8 mouse cellular contexts compared by ENCODE assay signal in the genomic region with DNA sequence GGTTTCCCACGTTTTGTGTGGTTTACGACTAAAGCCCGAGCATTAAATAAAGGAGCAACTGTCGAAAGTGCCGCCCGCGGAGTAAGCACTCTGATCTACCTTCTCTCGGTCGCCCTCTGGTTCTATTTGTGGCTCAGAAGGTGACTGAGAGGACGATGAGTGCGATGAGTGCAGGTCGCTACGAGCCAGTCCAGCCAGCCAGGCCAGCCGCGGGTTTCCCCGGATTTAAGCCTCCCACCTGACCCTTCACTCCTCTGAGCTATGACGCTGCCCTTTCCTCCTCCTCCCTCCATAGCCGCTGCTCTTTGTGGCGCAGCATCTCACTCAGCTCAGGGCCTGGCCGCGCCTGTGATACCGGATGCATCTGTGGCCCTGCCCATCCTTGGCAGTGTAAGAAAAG. TPM values are rescaled to one million over a fixed set of nuclear protein-coding genes. Genes with fewer than 3 reads are reported as not detected.
DNase-seq lines count a peak whose midpoint lies in the region; ATAC-seq and TF ChIP-seq lines count a peak whose summit lies in the region.

No protein-coding gene starts in this region.

- no peaks in the 10 kb centered on the region for H3K9me3 ChIP-seq in CH12.LX (replicated peaks; ENCODE audit: low read length)
- no peaks in the 10 kb centered on the region for H3K9me3 ChIP-seq in hindbrain, embryonic 10.5 days
- no peaks in the 10 kb centered on the region for H3K9me3 ChIP-seq in lung, embryonic 16.5 days (ENCODE audit: control insufficient read depth, low read length)

- peak; percentile 44 for DNase-seq in CH12.LX (ENCODE audit: extremely low read depth)
- DNase-seq in cerebellum, adult 2 months = peak; percentile 77 to 78
- peak; percentile 26 to 49 for DNase-seq in frontal cortex, postnatal 10 days (ENCODE audit: low spot score in 2 of 2)
- DNase-seq in hindbrain, embryonic 10.5 days (ENCODE audit: low spot score) = peak; percentile 69
- peak; percentile 20 for DNase-seq in layer of hippocampus, adult 9-10 months (ENCODE audit: low spot score)
- peak; percentile 11 to 25 for DNase-seq in thymus, adult 18-20 months

- in situ Hi-C loops in CH12.LX (cut with MboI; ENCODE audit: low pct_ligation_motif_present, low pct_unique_long_range_greater_than_20kb, low sequenced_read_pairs) = loop anchor here (5.0 kb wide), 1 partner anchor 35 kb away; no protein-coding TSS in a partner anchor

- H3K27me3 ChIP-seq in CH12.LX (replicated peaks) = no peaks in the 10 kb centered on the region
- H3K27me3 ChIP-seq in cerebellum, adult 2 months (ENCODE audit: control insufficient read depth, insufficient read depth, low read length) = no peaks in the 10 kb centered on the region
- H3K27me3 ChIP-seq in hindbrain, embryonic 10.5 days (ENCODE audit: insufficient read depth, poor library complexity, severe bottlenecking) = no peaks in the 10 kb centered on the region
- H3K27me3 ChIP-seq in lung, embryonic 16.5 days (ENCODE audit: control insufficient read depth, insufficient read depth, low read depth, low read length) = no peaks in the 10 kb centered on the region

- dilution Hi-C loops in CH12.LX (cut with MboI; ENCODE audit: extremely low pct_ligation_motif_present, extremely low pct_unique_long_range_greater_than_20kb, low sequenced_read_pairs) = no loop called here

- no peak for TF ChIP-seq RAD21 in CH12.LX (IDR thresholded peaks at IDR 0.05; ENCODE audit: low read depth, low read length)

- H3K36me3 ChIP-seq in CH12.LX (replicated peaks in 1 of 2; ENCODE audit: control insufficient read depth in 1 of 2, insufficient read depth in 1 of 2, low read length in 1 of 2) = no peaks in the 10 kb centered on the region
- no peaks in the 10 kb centered on the region for H3K36me3 ChIP-seq in hindbrain, embryonic 10.5 days
- H3K36me3 ChIP-seq in lung, embryonic 16.5 days (ENCODE audit: control insufficient read depth, insufficient read depth, low read length) = no peaks in the 10 kb centered on the region

- peak; percentile 58; the same call in 1 of the 2 replicates for TF ChIP-seq POLR2A in CH12.LX (IDR thresholded peaks at IDR 0.05; ENCODE audit: low read depth, low read length)
- peak; percentile 61 for TF ChIP-seq POLR2A in cerebellum, adult 2 months (IDR thresholded peaks at IDR 0.05; ENCODE audit: borderline replicate concordance, insufficient read depth, low read length)
- peak; percentile 43; the same call in 1 of the 2 replicates for TF ChIP-seq POLR2A in olfactory bulb, adult 2 months (IDR thresholded peaks at IDR 0.05; ENCODE audit: insufficient read depth, low read depth, low read length)

- H3K9ac ChIP-seq in CH12.LX (ENCODE audit: insufficient read depth, low read depth) = peak overlapping the region; percentile 16
- peak overlapping the region; percentile 65 for H3K9ac ChIP-seq in lung, embryonic 16.5 days (ENCODE audit: low read length)

- peak; percentile 91 for ATAC-seq in lung, embryonic 16.5 days (ENCODE audit: low read depth)

- no peaks in the 10 kb centered on the region for H3K79me2 ChIP-seq in CH12.LX (replicated peaks; ENCODE audit: control insufficient read depth, extremely low read depth, insufficient read depth, poor library complexity, severe bottlenecking)

- peak overlapping the region; percentile 11; the same call in 1 of the 2 replicates for H3K4me2 ChIP-seq in CH12.LX (ENCODE audit: insufficient read depth, low read depth, poor library complexity, severe bottlenecking)
- peak overlapping the region; percentile 53 for H3K4me2 ChIP-seq in lung, embryonic 16.5 days (ENCODE audit: low read depth, low read length)

- no peak for TF ChIP-seq CTCF in CH12.LX (conservative IDR thresholded peaks at IDR 0.05 in 1 of 2, IDR thresholded peaks at IDR 0.05 in 1 of 2; ENCODE audit: low read depth in 2 of 2, low read length in 2 of 2)
- TF ChIP-seq CTCF in cerebellum, adult 2 months (IDR thresholded peaks at IDR 0.05; ENCODE audit: borderline replicate concordance, insufficient read depth, low read depth, low read length) = no peak
- no peak for TF ChIP-seq CTCF in olfactory bulb, adult 2 months (IDR thresholded peaks at IDR 0.05; ENCODE audit: insufficient read depth, low read depth, low read length)

- H3K4me3 ChIP-seq in CH12.LX (replicated peaks in 1 of 3; ENCODE audit: low read depth in 2 of 3, low read length in 2 of 3, poor library complexity in 1 of 3) = peak overlapping the region; percentile 12 to 50 (median 45)
- H3K4me3 ChIP-seq in cerebellum, adult 2 months (replicated peaks; ENCODE audit: insufficient read depth, low read depth, low read length) = peak overlapping the region; percentile 60
- peak overlapping the region; percentile 56 for H3K4me3 ChIP-seq in hindbrain, embryonic 10.5 days
- H3K4me3 ChIP-seq in lung, embryonic 16.5 days (ENCODE audit: low read length) = peak overlapping the region; percentile 48
- H3K4me3 ChIP-seq in olfactory bulb, adult 2 months (ENCODE audit: insufficient read depth, low read depth, low read length) = peak overlapping the region; percentile 65

- H3K4me1 ChIP-seq in CH12.LX (ENCODE audit: control insufficient read depth in 1 of 2, insufficient read depth in 2 of 2) = peaks cover 10 to 14% of the 10 kb centered on the region in 2 experiments
- H3K4me1 ChIP-seq in cerebellum, adult 2 months (ENCODE audit: control insufficient read depth, insufficient read depth, low read length) = 0 out of 2 replicates have a peak, but pooled peaks cover 3% of the 10 kb centered on the region
- peaks cover 14% of the 10 kb centered on the region for H3K4me1 ChIP-seq in hindbrain, embryonic 10.5 days (replicated peaks)
- no peaks in the 10 kb centered on the region; the same call in 1 of the 2 replicates for H3K4me1 ChIP-seq in lung, embryonic 16.5 days (replicated peaks; ENCODE audit: control insufficient read depth, insufficient read depth, low read length)
- peaks cover 3% of the 10 kb centered on the region; the same call in 1 of the 2 replicates for H3K4me1 ChIP-seq in olfactory bulb, adult 2 months (ENCODE audit: control insufficient read depth, insufficient read depth, low read length)

- no peak for TF ChIP-seq EP300 in CH12.LX (IDR thresholded peaks at IDR 0.05; ENCODE audit: low read length)

- under 1% methylated on average over 22 of the region's 22 CpGs for whole genome bisulfite sequencing in cerebellum, adult 2 months
- 5% methylated on average over 22 of the region's 22 CpGs for WGBS in hindbrain, embryonic 10.5 days
- WGBS in lung, embryonic 16.5 days = under 1% methylated on average over 22 of the region's 22 CpGs
- 2% methylated on average over 22 of the region's 22 CpGs for WGBS in olfactory bulb, adult 2 months

- H3K27ac ChIP-seq in CH12.LX (ENCODE audit: insufficient read depth, low read depth) = no peak overlapping the region
- H3K27ac ChIP-seq in cerebellum, adult 2 months (ENCODE audit: insufficient read depth, low read length) = peak overlapping the region; percentile 96
- peak overlapping the region; percentile 89 for H3K27ac ChIP-seq in hindbrain, embryonic 10.5 days
- peak overlapping the region; percentile 43; the same call in 1 of the 2 replicates for H3K27ac ChIP-seq in lung, embryonic 16.5 days (ENCODE audit: low read length)
- H3K27ac ChIP-seq in olfactory bulb, adult 2 months (ENCODE audit: insufficient read depth, low read depth, low read length) = peak overlapping the region; percentile 95

TF ChIP-seq in CH12.LX, 34 proteins besides CTCF, POLR2A, EP300 and RAD21:
- TF ChIP-seq TCF12 (IDR thresholded peaks at IDR 0.05; ENCODE audit: low read depth, low read length) (peak; percentile 50; the same call in 1 of the 2 replicates), MAX (IDR thresholded peaks at IDR 0.05; ENCODE audit: low read length) (no peak), MEF2A (IDR thresholded peaks at IDR 0.05; ENCODE audit: borderline replicate concordance, low read depth, low read length) (peak; percentile 88; the same call in 1 of the 2 replicates), MYC (IDR thresholded peaks at IDR 0.05; ENCODE audit: low read depth, low read length) (no peak), TBP (conservative IDR thresholded peaks at IDR 0.05; ENCODE audit: low read depth, low read length) (0 out of 2 replicates have a peak, but pooled peaks have one; percentile 14), ZC3H11A (IDR thresholded peaks at IDR 0.05; ENCODE audit: low read depth, low read length) (peak; percentile 79), SIN3A (IDR thresholded peaks at IDR 0.05; ENCODE audit: low read length) (no peak), HCFC1 (IDR thresholded peaks at IDR 0.05; ENCODE audit: low read depth, low read length) (peak; percentile 68), JUND (conservative IDR thresholded peaks at IDR 0.05; ENCODE audit: low read depth, low read length) (no peak), BHLHE40 (IDR thresholded peaks at IDR 0.05; ENCODE audit: low read depth, low read length) (peak; percentile 24; the same call in 1 of the 2 replicates)

RNA-seq across cellular contexts. Expression of a gene that starts 6.8 kb away (rescaled TPM):
- 3.3 and 5.5 TPM in 2 replicates for total RNA-seq in CH12.LX (2012; rRNA removed)
- 3.1 and 4.1 TPM in 2 replicates for total RNA-seq in CH12.LX (2014; rRNA removed)
- 3.4 and 4.1 TPM in 2 replicates for polyA plus RNA-seq in CH12.LX (2012; ENCODE audit: insufficient read length, low read depth)
- 8.4 and 9.0 TPM in 2 replicates for polyA plus RNA-seq in cerebellum, adult 2 months (2012; rRNA removed)
- polyA plus RNA-seq in hindbrain, embryonic 10.5 days (2016; fragmentation: Nextera tagmentation; extraction: Ambion mirVana) = 19.2 and 20.1 TPM in 2 replicates
- 15.2 and 15.7 TPM in 2 replicates for polyA plus RNA-seq in lung, embryonic 16.5 days (2015; fragmentation: Nextera tagmentation; extraction: Ambion mirVana)
- polyA plus RNA-seq in olfactory bulb, adult 2 months (2012; ENCODE audit: insufficient read depth, insufficient read length, low replicate concordance, missing spikeins) = not detected in 2 replicates

Comparison
In these comparisons a context has a peak if more than half of its experiments do, and no peak if none do; other contexts are left out.
1. DNase-seq: peak in every context shown above with its lines; median percentile 78 in cerebellum, adult 2 months; 69 in hindbrain, embryonic 10.5 days; 44 in CH12.LX; 38 in frontal cortex, postnatal 10 days; 20 in layer of hippocampus, adult 9-10 months; 18 in thymus, adult 18-20 months.